Mouse (Mus musculus) hindbrain, embryonic 14.5 days (tissue): Measurements from ENCODE around the gene Srsf1. TPM values are rescaled to one million over a fixed set of nuclear protein-coding genes. Genes with fewer than 3 reads are reported as not detected.

ENCODE experiments used
- ATAC-seq: fragments of 200-750 bp; cut with Nextera tagmentation; 2 replicates; pipeline ENCODE4 v1.8.0; 2017; ENCODE audit warnings: moderate number of reproducible peaks, mild to moderate bottlenecking, moderate TSS enrichment, moderate library complexity; ENCODE audit not compliant: low FRiP score
- DNase-seq: peaks from one replicate; pipeline ENCODE4 v3.0.0-alpha.2; 2015; ENCODE audit warnings: low spot score
- H3K27ac ChIP-seq: fragments of 300-500 bp; sonication (generic); 2 replicates; pipeline ENCODE4 v1.5.1; 2014; ENCODE audit warnings: mild to moderate bottlenecking, moderate library complexity
- H3K27me3 ChIP-seq: fragments of 300-500 bp; sonication (generic); 2 replicates; pipeline ENCODE4 v1.6.1; 2014; ENCODE audit warnings: mild to moderate bottlenecking, low read length, mixed read lengths; ENCODE audit not compliant: control insufficient read depth, insufficient read depth
- H3K36me3 ChIP-seq: fragments of 300-500 bp; sonication (generic); replicated peaks from 2 replicates; pipeline ENCODE4 v1.6.1; 2014; ENCODE audit not compliant: control insufficient read depth, insufficient read depth
- H3K4me1 ChIP-seq: fragments of 300-500 bp; sonication (generic); replicated peaks from 2 replicates; pipeline ENCODE4 v1.6.1; 2014; ENCODE audit warnings: antibody characterized with exemption, low read length, mixed read lengths; ENCODE audit not compliant: control insufficient read depth, insufficient read depth
- H3K4me2 ChIP-seq: fragments of 300-500 bp; sonication (generic); replicated peaks from 2 replicates; pipeline ENCODE4 v1.6.1; 2014; ENCODE audit warnings: mild to moderate bottlenecking, moderate library complexity
- H3K4me3 ChIP-seq: fragments of 300-500 bp; sonication (generic); replicated peaks from 2 replicates; pipeline ENCODE4 v1.5.1; 2014; ENCODE audit warnings: mild to moderate bottlenecking, low read length
- H3K9ac ChIP-seq: fragments of 300-500 bp; sonication (generic); 2 replicates; pipeline ENCODE4 v1.6.1; 2014
- H3K9me3 ChIP-seq: fragments of 300-500 bp; sonication (generic); 2 replicates; pipeline ENCODE4 v1.6.1; 2016; ENCODE audit warnings: low read length; ENCODE audit not compliant: control insufficient read depth
- WGBS: fragments of 180-500 bp; shearing (Covaris S2); extraction: QIAGEN DNeasy Blood & Tissue Kit; methylation state at CpG from one replicate; pipeline ENCODE4 v1.1.7; 2014; 5-methylcytosine and 5-hydroxymethylcytosine counted together
- polyA plus RNA-seq: library from polyadenylated mRNA; unstranded; fragments of >200 nt; fragmentation: Nextera tagmentation; extraction: Ambion mirVana; gene quantifications from 2 replicates; pipeline ENCODE4 v1.2.1, GENCODE M21; 2014

Gene Srsf1
- polyA plus RNA-seq, 1 experiment from 2014 or later: 252 TPM

DNA sequence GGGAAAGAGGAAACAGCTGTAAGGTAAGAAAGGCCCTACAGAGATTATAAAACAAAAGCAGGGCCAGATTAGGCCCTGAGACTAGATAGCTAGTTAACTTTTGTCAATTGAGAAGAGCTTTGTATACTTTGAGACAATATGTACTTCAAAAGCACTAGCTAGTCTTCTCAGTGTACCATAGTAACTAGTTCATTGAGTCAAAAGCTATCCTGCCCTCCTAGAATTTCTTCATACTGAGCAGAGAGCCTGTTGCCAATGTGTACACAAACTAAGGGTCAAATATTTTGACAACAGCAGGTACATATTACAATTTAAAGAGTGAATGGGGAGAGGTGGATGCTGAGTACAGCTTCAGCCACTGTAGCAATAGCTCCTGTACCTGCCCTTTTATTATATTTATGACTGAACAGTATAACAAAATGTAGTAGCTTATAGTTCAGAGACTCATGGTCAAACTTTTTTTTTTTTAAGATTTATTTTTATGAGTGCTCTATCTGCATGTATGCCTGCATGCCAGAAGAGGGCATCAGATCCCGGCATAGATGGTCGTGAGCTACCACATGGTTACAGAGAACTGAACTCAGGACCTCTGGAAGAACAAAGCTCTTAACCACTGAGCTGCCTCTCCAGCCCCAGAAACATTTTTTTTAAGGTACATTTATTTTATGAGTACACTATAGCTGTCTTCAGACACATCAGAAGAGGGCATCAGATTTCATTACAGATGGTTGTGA lies 14.9 kb downstream of the Srsf1 start:
- Histone ChIP-seq H3K4me1 (no peaks in the 10 kb centered on the region; the same call in 1 of the 2 replicates), H3K36me3 (no peaks in the 10 kb centered on the region), H3K4me2 (no peak overlapping the region), H3K9ac (no peak overlapping the region), H3K27me3 (no peaks in the 10 kb centered on the region), H3K27ac (no peak overlapping the region), H3K4me3 (no peak overlapping the region), H3K9me3 (no peaks in the 10 kb centered on the region)
- DNase-seq (no peak), ATAC-seq (no peak)
- WGBS: 84% methylated on average over 2 of the region's 2 CpGs

DNA sequence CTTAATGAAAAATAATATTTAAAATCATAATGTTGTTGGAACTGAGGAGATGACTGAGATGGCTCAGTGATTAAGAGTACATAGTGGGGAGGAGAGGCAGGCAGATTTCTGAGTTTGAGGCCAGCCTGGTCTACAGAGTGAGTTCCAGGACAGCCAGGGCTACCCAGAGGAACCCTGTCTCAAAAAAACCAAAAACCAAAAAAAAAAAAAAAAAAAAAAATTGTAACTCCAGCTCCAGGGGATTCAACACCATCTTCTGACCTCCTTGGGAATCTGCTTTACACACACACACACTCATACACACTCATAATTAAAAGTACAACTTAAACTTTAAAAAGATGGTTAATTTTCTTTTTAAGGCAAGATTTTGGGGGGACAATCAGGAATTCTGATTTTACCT lies 18.6 kb downstream of the Srsf1 start:
- Histone ChIP-seq H3K27me3 (no peaks in the 10 kb centered on the region), H3K27ac (no peak overlapping the region), H3K9ac (no peak overlapping the region), H3K36me3 (no peaks in the 10 kb centered on the region), H3K9me3 (no peaks in the 10 kb centered on the region), H3K4me2 (no peak overlapping the region), H3K4me3 (no peak overlapping the region), H3K4me1 (peaks cover 14% of the 10 kb centered on the region)
- no peak for DNase-seq
- no peak for ATAC-seq

DNA sequence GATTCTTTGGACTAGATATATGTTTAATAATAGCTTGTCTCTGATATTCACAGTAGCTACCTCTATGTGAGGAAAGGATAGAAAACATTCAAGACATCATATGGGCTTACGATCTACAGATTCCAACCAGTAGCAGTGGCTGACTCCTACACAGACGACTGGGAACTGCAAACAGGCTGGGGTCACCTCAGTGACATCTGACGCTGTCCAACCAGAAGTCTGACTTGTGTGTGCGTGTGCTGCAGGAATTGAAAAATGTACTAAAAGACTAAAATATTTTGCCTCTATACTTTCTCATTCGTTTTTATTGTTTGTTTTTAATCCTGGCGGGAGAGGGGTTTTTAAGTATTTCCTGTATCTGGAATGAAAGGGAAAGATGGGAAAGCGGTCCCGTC lies 20.0 kb downstream of the Srsf1 start:
- WGBS: 2% methylated on average over 8 of the region's 8 CpGs
- H3K27ac ChIP-seq: peak overlapping the region; percentile 98
- H3K27me3 ChIP-seq: no peaks in the 10 kb centered on the region
- no peaks in the 10 kb centered on the region for H3K9me3 ChIP-seq
- peaks cover 29% of the 10 kb centered on the region for H3K4me1 ChIP-seq
- peak overlapping the region; percentile 84 for H3K4me2 ChIP-seq
- H3K9ac ChIP-seq: peak overlapping the region; percentile 96
- DNase-seq: no peak
- H3K36me3 ChIP-seq: no peaks in the 10 kb centered on the region
- ATAC-seq: no peak
- H3K4me3 ChIP-seq: peak overlapping the region; percentile 81

DNA sequence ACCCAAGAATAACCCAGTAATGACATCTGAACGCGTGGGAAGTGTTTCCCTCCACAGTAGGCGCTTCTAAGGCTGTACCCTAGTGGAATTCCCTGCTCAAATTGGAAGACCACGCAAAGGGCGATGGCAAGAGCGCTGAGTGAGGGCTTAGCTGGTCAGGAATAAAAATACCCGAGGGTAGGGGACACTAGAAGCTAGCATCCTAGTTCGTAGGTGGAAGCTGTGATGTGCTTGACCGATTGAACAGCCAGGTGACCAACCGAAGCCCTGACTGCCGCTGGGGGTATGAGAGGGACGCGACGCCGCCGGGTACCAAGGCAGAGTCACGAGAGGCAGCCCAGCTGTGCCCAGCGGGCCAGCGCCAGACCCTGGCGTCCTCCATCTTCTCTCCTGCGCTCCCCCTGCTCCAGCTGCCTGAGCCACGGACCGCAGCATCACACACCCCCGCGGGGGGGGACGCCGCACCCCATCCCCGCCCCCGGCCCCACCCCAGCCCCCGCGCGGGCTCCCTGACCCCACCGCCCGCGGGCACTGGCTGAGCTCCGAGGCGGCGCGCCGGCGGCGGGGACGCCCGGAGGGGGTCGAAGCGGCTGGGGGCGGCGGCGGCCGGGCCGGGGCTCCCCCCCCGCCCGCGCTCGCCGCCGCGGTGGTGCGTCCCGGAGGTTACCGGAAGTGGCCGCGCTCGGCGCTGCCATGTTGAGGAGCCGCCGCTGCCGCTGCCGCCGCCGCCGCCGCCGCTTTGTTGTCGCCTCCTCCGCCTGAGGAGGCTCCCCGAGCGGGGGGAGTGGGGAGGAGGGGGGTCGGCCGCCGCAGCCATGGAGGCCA lies 20.6 kb downstream of the Srsf1 start, which contains the start of gene Vezf1:
Gene Vezf1, plus strand, starts transcription at position 694 of the 825 bp plus-strand sequence.
- peak within 1 kb of the TSS; percentile 84 for H3K4me2 ChIP-seq
- H3K27ac ChIP-seq: peak within 1 kb of the TSS; percentile 98
- H3K36me3 ChIP-seq: no peaks in the 10 kb centered on the region
- DNase-seq (peak; percentile 80), ATAC-seq (peak; percentile 87)
- no peaks in the 10 kb centered on the region for H3K27me3 ChIP-seq
- peak within 1 kb of the TSS; percentile 81 for H3K4me3 ChIP-seq
- no peaks in the 10 kb centered on the region for H3K9me3 ChIP-seq
- peaks cover 32% of the 10 kb centered on the region for H3K4me1 ChIP-seq
- WGBS: under 1% methylated on average over 44 of the region's 81 CpGs
- H3K9ac ChIP-seq: peak within 1 kb of the TSS; percentile 96

DNA sequence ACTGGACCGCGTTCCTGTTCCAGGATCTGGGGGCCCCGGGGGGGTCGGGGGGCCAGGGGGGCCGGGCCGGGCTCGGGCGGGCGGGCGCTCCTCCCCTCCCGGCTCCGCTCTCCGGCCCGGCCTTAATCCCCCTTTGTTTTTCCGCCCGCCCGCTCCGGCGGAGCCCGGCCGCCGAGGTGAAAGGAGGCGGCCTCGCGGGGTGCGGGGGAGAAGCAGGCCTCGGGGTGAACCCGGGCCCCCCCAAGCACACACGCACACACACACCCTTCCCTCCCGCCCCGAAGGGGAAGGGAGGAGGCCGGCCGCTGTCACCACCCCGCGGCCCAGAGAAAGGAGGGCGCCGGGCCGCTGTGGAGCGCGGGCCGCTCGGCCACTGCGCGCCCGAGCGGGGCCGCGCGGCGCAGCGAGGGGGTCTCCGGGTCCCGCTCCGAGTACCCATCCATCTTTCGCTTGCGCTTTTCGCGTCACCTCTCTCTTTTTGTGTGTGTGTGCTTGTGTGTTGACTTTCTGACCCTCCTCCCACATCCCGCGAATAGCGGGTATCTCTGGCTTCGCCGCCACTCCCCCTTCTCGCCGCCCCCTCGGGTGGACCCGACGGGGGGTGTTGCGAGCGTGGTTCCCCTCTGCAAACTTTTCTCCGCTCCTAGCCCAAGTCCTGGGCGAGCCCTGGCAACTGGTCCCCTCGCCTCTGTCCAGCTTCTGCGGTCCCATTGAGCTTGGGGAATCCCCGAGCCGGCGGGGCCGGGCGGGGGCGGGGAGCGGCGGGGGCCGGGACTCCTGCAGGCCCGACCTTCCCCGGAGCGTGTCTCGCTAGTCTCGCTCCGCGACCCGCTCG lies 21.5 kb downstream of the Srsf1 start:
- DNase-seq (peak; percentile 55), ATAC-seq (peak; percentile 78)
- Histone ChIP-seq H3K4me1 (peaks cover 40% of the 10 kb centered on the region), H3K9me3 (no peaks in the 10 kb centered on the region), H3K9ac (peak overlapping the region; percentile 96), H3K27me3 (no peaks in the 10 kb centered on the region), H3K4me2 (peak overlapping the region; percentile 84), H3K36me3 (peaks cover 6% of the 10 kb centered on the region), H3K4me3 (peak overlapping the region; percentile 81), H3K27ac (peak overlapping the region; percentile 98)
- under 1% methylated on average over 67 of the region's 92 CpGs for WGBS

DNA sequence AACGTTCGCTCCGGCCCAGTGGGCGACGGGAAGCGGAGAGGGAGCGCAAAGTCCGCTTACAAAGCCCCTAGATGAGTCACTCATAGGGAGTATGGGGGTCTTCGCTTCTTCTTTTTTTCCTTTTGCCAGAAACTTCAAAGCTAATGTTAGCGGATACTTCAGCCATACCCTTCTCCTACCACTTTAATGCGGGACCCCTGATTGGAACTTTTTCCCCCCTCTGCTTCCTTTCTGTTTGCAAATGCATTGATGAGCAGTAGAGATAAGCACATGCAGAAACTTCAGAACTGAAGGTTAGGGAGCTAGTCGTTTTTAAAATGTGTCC lies 22.0 kb downstream of the Srsf1 start:
- peak overlapping the region; percentile 98 for H3K27ac ChIP-seq
- H3K4me1 ChIP-seq: peaks cover 44% of the 10 kb centered on the region
- H3K4me3 ChIP-seq: peak overlapping the region; percentile 81
- peaks cover 12% of the 10 kb centered on the region for H3K36me3 ChIP-seq
- peak overlapping the region; percentile 96 for H3K9ac ChIP-seq
- H3K4me2 ChIP-seq: peak overlapping the region; percentile 84
- H3K9me3 ChIP-seq: no peaks in the 10 kb centered on the region
- DNase-seq: no peak
- WGBS: under 1% methylated on average over 12 of the region's 12 CpGs
- no peak for ATAC-seq
- H3K27me3 ChIP-seq: no peaks in the 10 kb centered on the region

DNA sequence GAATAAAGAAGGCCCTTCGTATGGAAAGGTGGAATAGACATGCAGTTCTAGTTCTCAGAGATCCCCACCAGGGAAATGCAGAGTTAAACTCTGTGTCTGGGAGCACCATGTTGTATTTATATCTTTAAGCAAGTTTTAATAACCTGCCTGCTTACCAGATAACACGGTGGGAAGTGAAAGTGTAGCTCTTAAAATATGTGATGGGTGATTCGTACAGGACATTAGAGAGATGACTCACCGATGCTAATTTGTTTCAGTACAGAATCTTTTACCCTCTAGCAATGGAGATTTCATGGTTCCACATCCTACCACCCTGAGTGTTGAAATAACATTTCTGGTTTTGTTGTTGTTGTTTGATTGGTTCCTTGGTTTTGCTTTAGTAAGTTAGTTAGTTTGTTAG lies 23.2 kb downstream of the Srsf1 start:
- Histone ChIP-seq H3K4me2 (peak overlapping the region; percentile 84), H3K27me3 (no peaks in the 10 kb centered on the region), H3K4me1 (peaks cover 47% of the 10 kb centered on the region), H3K36me3 (peaks cover 23% of the 10 kb centered on the region), H3K4me3 (peak overlapping the region; percentile 81), H3K9me3 (no peaks in the 10 kb centered on the region), H3K9ac (peak overlapping the region; percentile 96), H3K27ac (peak overlapping the region; percentile 56)
- WGBS: 12% methylated on average over 4 of the region's 4 CpGs
- no peak for ATAC-seq
- no peak for DNase-seq

DNA sequence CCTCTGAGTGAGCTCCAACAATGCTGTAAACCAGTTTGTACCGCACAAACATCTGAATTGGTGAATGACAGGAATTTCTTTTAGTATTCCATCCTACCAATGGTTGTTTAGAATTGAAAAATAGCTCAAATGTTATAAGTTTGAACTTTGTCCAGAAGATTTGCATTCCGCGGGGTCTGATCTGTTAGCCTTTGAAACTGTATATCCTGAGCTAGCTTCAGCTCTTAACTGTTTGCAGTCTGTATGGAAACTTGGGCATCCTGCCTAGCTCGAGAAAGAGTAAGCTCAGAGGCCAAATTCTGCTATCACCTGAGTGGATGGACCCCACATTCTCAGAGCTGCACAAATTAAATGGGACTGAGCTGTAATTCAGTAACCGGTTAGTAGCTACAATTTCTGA lies 23.9 kb downstream of the Srsf1 start:
- H3K4me1 ChIP-seq: peaks cover 47% of the 10 kb centered on the region
- ATAC-seq (no peak), DNase-seq (no peak)
- H3K4me3 ChIP-seq: peak overlapping the region; percentile 81
- no peaks in the 10 kb centered on the region for H3K9me3 ChIP-seq
- H3K36me3 ChIP-seq: peaks cover 31% of the 10 kb centered on the region
- H3K27me3 ChIP-seq: no peaks in the 10 kb centered on the region
- WGBS: 41% methylated on average over 5 of the region's 5 CpGs
- peak overlapping the region; percentile 96; the same call in 1 of the 2 replicates for H3K9ac ChIP-seq
- peak overlapping the region; percentile 84 for H3K4me2 ChIP-seq
- no peak overlapping the region; the same call in 1 of the 2 replicates for H3K27ac ChIP-seq
